Mouse (Mus musculus) layer of hippocampus, adult 9-10 months (tissue): ENCODE measurements around the gene Rnf214.

ENCODE experiments used
- DNase-seq: peaks from one replicate; pipeline ENCODE4 v3.0.0; 2022; ENCODE audit warnings: low spot score

The Rnf214 gene

DNA sequence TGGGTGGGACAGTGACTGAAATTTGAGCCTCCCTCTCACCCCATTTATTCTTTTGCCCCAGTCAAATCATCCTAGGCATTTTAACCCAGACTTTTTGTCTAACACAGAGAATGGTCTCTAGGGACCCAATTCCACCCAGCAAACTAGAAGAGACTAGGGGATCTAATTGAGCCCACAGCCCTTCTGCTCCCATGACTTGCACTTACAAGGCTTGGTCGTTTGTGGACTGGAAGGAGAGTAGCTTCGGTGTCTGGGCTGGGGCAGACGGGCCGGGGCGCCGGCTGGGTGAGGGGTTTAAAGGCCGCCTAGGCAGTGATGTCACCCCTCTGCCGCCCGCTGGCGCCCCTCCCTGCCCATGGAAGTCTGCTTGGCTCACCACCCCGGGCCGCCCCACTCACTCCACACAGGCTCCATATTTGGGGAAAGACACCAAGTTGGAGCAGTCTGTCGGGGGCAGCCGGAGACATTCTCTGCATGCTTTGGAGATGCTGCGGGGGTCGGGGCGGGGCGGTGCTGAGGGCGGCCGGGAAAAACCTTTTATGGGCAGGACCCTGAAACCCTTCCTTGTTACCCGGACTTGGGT is 29.0 kb upstream of the Rnf214 start, which contains the start of gene Tagln:
TSS of gene Tagln (minus strand) at position 431 of the 583 bp plus-strand sequence.
- DNase-seq, result no peak

DNA sequence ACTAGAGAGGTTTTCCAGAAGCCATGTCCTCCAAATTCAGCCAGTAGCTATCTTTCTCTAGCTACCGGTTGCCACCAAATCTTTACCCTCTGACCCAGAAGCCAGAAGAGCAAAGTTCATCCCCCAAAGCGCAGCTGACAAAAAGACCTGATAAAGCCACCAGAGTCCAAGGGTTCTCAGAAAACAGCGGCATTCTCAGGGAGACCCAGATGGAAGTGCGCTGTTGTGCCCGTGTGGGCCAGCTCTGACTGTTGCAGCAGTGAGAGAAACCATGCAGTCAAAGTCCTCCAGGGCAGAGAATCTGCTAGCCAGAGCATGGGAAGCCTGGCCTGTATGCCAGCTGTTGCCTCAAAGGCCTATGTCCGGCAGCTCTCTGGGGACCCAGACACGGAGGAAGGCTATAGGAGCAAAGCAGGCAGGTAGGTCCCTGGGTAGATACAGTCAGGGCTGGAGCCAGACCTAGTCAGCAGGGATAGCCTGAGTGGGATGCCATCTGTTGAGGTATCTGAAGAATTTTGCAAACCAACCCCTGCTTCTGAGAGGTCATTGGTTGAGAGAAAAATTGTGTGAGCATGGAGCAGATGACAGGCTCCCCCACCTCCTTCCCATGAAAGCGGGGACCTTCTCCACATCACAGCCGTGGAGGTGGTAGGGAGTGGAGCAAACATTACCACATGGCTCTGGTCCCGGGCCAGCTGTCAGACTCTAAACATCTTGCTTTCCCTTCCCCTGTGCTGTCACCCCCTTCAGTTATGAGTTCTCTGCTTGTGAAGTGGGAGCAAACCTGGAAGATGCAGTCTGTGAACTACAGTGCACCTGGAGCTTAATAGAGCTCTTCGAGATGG is 26.1 kb upstream of the Rnf214 start:
- DNase-seq, result no peak

DNA sequence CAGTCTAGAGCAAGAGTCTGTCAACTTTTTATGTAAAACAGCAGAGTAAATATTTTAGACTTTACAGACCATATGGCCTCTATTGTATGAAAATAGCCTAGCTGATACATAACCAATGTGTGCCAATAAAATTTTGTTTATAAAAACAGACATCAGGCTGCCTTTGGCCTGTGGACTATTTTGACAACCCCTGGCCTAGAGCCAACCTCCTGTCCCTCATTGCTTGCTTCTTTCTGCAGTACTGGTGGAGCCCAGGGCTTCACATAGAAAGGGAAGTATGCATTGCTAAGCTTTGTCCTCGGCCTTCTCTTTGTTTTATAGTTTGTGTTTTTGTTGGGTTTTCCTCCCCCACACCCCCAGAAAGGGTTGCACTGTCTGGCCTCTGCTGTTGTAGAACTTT is 25.2 kb upstream of the Rnf214 start:
- DNase-seq, result no peak

DNA sequence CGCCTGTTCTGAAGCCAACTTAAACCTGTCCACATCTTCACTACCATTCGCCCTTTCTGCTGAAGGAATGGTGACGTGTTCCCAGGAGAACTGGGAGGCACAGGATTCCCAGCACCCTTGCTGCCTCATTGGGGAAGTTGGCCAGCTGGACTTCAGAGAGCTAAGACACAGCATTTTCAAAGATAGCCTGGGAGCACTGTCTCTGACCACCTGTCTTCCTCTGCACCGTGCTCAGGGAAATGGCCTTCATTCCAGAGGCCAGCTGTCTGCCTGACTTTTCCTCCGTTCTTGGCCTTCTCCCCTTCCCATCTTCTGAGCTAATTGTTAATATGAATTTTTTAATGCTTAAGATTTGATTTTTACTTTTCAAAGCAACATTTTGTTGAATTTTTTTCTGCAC is 22.6 kb upstream of the Rnf214 start:
- DNase-seq, result no peak

DNA sequence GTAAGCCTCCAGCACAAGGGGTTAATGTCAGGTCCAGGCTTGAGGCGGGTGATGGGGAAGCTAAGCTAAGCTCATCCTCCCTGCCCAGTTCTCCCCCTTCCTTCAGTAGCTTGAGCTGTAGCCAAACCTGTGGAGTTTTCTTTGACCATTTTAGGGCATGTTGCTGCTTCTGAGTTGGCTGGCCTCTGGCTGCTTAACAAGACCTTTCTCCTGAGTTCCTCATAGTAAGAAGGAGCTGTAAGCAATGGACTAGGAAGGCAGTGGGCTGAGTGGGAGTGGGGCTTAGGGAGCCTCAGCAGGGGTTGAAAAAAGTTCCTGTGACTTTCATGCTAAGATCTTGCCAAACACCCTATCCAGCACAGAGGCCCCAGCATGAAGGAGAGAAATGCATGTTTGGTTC is 13.2 kb upstream of the Rnf214 start:
- DNase-seq, result no peak

DNA sequence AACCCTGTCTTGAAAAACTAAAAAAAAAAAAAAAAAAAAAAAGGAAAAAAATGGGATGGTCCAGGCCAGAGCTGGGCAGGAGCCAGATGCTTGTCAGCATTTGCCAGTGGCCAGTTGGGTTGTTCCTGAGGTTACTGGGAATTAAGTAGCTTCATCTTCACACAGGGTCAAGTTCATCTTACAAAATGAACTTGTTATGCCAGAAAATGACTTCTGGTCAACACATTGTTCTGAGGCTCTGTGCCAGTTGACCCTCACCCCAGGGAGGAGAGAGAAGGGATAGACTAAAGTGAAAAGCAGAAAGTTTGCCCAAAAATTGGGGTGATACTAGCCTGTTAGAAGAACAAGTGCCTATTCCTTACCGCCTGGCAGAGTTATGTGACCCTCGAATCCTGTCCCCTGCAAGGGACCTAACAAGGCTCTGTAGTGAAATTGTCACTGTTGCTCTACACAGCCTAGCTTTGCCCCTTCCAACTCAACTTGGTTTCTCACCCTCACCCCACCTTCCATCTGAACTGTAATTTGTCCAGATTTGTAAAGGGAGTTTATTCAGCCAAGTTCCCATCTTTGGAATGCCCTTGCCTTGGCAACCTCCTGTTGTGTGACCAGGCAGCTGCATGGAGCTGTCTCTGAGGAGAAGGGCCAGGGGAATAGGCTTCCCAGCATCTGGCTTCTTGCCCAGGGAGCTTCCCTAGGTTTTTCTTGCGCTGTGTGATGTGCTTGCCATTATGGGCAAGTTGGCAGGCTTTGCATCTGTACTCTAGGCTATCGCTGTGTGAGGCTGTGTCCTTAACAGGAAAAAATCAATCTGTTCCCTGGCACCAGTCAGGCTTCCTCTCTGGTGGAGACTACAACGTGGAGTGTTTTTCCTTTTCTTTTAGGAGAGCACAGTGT is 10.6 kb upstream of the Rnf214 start:
- no peak for DNase-seq

DNA sequence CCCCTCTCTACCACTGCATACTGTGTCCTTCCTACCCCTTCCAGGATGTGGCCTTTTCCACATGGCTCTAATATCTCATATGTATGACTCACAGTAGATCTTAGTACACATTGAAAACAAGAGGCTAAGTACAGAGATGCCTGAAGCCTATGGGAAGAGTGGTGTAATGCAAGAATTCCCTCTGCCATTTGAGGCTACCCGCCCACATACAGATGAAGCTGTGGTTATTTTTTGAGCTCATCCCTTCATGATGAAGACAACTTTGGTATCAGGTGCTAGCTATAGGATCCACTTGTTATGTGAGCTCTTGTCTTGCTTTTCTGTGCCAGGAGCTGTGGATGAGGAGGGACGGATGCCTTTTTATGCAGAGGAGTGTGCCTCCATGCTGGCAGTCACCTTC is 8.9 kb upstream of the Rnf214 start:
- DNase-seq, result no peak

DNA sequence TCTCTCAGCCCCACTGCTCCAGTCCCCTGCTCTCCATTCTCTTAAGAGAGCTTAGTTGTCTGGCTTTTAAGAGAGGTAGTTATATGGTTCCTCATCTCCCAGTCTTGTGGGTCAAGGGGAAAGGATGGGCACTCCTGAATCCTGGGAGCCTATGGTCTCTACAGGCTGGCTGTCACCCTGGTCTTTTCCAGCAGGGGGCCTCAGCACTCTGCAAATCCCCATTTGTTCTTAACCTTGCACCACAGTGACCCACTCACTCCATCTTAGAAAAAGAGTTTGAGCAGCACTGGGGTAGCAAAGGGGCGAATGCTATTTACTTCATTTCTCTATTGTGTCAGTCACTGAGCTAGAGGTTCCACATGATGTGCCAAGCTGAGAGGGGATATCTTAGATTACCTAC is 5.0 kb upstream of the Rnf214 start:
- no peak for DNase-seq

DNA sequence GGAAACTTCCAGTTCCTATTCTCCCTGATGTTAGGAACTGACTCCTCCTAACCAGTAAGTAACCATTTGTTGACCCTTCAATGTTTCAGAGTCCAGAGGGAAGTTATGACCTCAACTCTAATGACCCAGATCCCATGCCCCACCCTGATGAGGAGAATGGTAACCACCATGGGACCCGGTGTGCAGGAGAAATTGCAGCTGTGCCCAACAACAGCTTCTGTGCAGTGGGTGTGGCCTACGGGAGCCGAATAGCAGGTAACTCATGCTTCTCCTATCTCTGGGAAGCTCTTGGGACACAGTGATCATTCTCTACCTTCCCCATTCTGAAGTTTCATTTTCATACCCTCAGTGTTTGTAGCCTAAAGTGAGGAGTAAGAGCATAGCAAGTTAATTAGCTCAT is 4.3 kb upstream of the Rnf214 start:
- no peak for DNase-seq

DNA sequence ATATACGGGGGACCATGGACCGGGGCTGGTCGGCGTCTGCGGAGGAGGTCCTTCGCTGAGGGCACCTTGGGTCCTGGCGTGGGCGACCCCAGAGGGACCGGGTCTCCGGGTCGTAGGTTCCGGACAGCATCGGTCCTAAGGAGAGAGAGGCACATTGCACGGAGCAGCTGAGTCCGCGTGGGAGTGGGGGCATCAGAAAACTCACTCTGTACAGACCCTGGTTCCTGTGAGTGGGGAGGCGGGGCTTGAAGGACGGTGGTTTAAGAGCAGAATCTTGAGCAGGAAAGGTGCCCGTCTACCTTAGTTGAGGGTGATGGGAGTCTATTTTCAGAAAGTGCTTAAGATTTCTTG is 342 bp upstream of the Rnf214 start:
- DNase-seq, result no peak

DNA sequence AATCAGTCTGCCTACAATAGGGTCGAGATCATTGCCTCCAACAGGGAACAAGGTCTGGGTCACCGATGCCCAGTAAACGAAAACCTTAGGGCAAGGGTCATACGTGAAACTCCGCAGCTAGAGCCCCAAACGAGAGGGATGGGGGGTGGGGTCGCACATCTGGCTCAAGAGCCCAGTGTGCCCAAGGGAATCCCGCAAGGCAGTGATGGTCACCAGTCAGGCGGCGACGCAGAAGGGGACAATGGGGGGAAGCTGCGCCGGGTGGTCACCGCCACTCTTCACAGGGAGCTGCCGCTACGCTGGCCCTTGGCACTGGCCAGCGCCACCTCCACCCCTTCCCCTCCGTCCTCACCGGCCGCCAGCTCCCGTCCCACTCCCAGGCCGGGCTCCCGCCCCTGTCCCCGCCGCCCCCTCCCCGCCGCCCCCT is 887 bp downstream of the Rnf214 start:
- DNase-seq, result no peak

DNA sequence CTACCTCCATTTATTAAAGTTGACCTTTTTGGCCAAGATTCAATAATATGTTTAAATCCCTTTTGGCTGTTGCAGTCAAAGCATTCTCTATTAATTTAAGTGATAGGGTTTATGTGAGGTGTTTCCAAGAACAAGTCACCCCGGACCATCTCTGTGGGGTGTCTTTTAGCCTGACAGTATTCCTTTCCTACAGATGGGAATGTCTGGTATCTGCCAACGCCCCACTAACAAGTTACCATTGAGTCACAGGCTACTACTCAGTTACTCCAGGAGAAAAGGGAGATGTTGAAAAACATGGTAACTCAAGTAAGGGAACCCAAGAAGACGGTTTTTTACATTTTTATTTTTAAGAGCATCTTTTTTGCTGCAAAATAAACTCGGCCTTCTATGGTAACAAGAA is 1.5 kb downstream of the Rnf214 start:
- DNase-seq, result no peak

DNA sequence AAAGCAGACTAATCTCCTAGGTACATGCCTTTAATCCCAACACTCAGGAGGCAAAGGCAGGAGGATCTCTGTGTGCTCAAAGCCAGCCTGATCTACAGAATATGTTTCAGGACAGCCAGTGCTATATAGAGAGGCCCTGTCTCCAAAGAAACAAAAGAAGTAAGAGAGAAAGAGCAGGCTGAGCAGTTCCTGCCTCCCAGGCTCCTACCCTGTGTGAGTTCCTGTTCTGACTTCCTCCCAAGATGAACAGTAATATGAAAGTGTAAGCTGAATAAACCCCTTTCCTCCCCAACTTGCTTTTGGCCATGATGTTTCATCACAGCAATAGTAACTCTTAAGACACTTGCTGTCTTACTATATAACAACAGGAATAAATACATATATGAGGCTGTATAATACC is 13.0 kb downstream of the Rnf214 start:
- no peak for DNase-seq

DNA sequence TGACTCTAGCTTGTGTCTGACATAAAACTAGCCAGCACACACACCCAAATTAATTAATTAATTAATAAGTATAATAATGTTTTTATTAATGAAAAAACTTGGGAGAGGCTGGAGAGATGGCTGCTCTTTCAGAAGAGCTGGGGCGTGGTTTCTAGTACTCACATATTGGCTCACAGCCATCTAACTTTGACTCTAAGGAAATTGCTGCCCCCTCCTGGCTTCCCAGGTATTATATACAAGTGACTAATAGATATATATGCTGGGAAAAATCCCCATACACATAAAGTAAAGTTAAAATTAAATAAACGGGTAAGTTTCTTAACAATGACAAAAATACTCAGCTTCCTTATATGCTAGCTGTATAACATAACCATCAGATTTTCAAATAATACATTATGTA is 28.8 kb downstream of the Rnf214 start:
- DNase-seq, result no peak

DNA sequence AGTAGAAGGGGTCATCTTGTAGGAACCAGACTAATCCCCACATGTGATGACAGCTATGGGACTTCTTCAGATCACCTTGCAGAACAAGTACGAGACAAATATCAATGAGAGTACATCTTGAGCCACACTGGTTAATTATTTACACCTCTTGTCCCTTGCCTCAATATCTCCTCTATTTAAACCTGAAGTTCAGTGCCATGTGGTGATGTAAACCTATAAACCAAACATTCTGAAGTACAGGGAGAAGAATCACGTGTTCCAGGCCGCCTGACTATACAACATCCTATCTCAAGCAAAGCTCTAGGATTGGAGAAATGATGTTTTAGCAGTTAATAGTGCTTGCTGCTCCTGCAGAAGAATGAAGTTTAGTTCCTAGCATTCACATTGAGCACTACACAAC is 36.4 kb downstream of the Rnf214 start:
- DNase-seq, result no peak

DNA sequence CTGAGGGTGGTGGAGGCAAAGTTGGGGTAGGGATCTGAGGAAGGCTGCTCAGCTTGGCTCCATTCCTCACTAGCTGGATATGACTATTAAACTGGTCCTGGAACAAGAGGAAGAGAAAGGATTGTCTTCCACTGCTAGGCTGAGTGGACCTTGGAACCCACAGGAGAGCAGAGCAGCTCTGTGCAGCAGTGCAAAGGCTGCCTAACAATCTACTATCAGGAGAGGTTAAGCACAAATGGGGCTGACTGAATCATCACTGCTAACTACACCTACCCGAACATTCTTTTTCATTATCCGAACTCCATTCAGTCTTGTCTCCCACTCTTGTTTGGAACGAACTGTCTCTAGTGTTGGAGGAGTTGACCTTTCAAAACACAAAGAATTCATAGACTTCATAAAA is 37.5 kb downstream of the Rnf214 start:
- DNase-seq, result no peak

DNA sequence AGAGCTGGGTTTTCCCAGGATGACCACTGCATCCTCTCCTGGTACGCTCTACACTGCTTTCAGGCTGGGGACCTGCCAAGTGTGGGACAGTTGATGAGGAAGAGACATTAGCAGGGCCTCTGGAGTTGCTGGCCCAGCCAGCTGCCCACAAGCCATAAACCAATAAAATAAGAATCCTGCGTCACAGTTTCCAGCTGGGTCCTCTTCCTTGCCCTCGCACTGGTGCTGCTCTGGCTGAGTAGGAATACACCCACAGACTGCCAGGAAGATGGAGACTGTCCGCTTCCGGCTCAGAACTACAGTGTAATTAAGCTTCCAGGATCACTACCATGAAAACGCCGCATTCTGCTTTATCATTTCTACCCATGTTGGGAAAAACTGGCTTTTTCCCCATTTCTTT is 44.9 kb downstream of the Rnf214 start:
- DNase-seq, result no peak

DNA sequence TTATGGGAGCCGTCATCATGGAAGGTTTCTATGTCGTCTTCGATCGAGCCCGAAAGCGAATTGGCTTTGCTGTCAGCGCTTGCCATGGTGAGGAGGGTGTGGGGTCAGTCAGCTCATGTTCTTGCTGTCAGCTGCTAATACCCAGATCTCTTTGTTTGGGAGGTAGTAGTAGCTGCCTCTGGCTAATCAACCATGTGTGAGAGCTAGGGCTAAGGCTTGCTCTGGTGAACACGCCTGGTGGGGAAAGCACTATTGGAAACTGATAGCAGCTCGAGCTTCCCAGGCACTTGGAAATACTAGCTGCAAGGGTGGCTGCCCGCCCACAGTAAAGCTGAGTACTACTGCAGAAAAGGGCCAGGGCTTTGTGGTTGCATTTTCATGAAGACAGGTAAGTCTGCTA is 47.3 kb downstream of the Rnf214 start:
- no peak for DNase-seq

DNA sequence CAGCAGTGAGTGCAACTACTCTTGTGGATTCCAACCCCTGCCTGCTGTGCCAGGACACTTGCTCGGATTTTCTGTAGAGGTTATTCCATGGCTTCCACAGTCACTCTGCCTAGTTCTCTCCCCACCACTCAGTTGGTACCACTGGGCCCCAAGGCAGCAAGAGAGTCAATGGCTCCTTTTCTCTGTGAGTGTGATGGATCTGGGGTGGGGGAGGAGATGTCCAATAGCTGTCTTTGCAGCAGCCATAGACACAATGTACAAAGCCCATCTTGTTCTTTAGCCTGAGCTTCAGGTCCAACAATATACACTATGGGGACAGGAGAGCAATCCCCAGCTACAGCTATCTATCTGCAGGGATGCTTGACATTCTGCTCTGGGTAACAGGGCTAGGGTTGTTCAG is 52.6 kb downstream of the Rnf214 start:
- no peak for DNase-seq

DNA sequence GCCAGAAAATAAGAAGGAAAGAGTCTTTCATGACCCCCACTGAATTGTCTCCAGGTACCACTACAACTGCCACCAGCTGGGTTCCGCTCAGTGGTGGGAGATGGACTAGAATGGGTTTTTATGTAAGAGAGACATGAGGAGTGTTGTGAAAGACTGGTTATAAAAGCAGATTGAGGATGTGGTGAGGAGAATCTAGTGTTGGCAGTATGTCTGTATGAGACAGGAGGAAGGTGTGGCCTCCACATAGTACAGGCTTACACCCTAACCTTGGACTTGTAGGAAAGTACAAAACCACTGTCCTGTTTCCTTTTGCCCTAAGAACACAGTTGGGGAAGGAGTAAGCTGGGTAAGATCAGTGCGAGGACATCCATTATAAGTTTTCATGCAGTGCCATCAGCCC is 53.0 kb downstream of the Rnf214 start:
- DNase-seq, result no peak

DNA sequence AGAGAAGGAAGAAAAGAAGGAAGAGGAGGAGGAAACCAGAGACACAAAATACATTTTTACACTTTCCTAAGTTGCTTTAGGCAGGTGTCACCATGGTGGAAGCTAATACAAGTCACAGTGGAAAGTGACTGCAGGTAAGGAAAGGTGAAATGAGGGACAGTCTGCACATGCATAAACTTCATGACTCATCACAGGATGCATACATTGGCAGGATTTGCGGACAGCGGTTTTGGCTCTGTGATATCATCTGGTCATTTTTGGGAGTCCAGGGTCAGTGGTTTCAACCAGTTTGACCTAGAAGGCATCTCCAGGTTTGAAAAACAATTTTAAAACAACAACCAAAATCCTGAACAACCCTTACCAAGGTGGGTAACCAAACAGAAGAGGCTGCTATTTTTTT is 54.9 kb downstream of the Rnf214 start:
- no peak for DNase-seq

DNA sequence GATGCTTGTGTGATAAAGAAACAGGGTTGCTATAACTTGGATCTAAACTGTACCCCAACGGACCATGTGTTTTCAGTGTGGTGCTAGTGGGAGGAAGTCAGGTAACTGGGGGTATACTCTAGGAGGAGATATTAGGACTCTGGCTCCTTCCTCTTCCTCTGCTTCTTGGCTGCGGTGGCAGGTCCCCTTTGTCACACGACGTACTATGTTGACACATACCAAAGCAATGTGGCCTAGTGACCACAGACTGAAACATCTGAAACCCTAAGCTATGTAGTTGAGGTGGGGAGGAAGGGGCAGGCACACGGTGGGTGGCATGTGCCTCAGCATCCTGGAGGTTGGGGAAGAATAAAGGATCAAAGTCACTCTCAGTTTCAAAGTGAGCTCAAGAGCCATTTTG is 55.4 kb downstream of the Rnf214 start:
- no peak for DNase-seq

DNA sequence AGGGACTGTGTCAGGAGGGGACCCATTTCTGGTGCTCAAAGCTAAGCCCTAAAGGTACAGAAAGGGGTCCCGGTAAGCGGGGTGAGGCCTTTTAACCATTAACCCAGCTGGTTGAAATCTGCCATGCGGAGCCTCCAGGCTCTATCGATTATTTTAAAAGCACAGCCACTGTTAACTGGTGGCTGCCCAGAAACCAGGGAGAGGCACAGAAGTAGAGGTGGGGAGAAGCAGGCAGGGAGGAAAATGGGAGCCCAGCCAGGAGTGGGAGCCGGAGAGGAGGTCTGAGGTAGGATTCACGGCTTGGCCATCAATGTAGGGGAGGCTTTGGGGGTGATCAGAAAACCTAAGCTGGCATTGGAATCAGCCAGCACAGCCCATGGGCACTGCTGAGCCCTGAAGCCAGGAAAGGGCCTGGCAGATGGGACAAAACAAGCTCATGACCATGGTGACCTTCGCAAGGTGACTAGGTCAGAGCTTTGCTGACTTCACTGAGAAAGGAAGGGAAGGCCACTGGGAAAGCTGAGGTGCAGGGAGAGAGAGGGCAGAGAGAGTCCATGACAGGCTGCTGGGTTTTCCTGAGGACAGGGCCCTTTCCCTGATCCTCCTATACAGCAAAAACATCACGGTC is 56.1 kb downstream of the Rnf214 start:
- DNase-seq, result no peak
